Mouse (Mus musculus) thymus, adult 2 months (tissue): ENCODE measurements around the gene Sowahb. TPM values are rescaled to one million over a fixed set of nuclear protein-coding genes. Genes with fewer than 3 reads are reported as not detected.

Source experiments
- DNase-seq: peaks from one replicate; pipeline ENCODE4 v3.0.0; 2021
- H3K27ac ChIP-seq: fragments of 200-500 bp; 2 replicates; pipeline ENCODE4 v1.5.1; 2012; ENCODE audit warnings: low read length, control low read depth; ENCODE audit not compliant: control insufficient read depth, insufficient read depth
- H3K27me3 ChIP-seq: fragments of 200-500 bp; 2 replicates; pipeline ENCODE4 v1.6.1; 2012; ENCODE audit warnings: mild to moderate bottlenecking, low read length, moderate library complexity, mixed read lengths; ENCODE audit not compliant: control insufficient read depth, insufficient read depth
- H3K36me3 ChIP-seq: fragments of 200-500 bp; 2 replicates; pipeline ENCODE4 v1.6.1; 2012; ENCODE audit warnings: mild to moderate bottlenecking, low read length, moderate library complexity; ENCODE audit not compliant: control insufficient read depth, insufficient read depth
- H3K4me1 ChIP-seq: fragments of 200-500 bp; replicated peaks from 2 replicates; pipeline ENCODE4 v1.6.1; 2012; ENCODE audit warnings: low read length; ENCODE audit not compliant: control insufficient read depth, insufficient read depth
- H3K4me3 ChIP-seq: fragments of 200-500 bp; 2 replicates; pipeline ENCODE4 v1.5.1; 2012; ENCODE audit warnings: mild to moderate bottlenecking, low read length, control low read depth, moderate library complexity; ENCODE audit not compliant: control insufficient read depth, insufficient read depth
- CTCF ChIP-seq: fragments of 200-500 bp; IDR thresholded peaks from 2 replicates; pipeline ENCODE4 v1.5.1; 2012; ENCODE audit warnings: mild to moderate bottlenecking, control low read depth, low read length, moderate library complexity, borderline replicate concordance; ENCODE audit not compliant: control insufficient read depth, poor library complexity, insufficient read depth; ENCODE audit errors: extremely low read depth
- POLR2A ChIP-seq: fragments of 200-500 bp; IDR thresholded peaks from 2 replicates; pipeline ENCODE4 v1.6.1; 2012; ENCODE audit warnings: mild to moderate bottlenecking, low read length, control low read depth, moderate library complexity; ENCODE audit not compliant: control insufficient read depth, poor library complexity, insufficient read depth; ENCODE audit errors: extremely low read depth
- WGBS: fragments of 180-500 bp; shearing (Covaris S2); methylation state at CpG from one replicate; pipeline ENCODE4 v1.1.7; 2018; 5-methylcytosine and 5-hydroxymethylcytosine counted together
- polyA plus RNA-seq: library from polyadenylated mRNA; depleted of rRNA; stranded (reverse); fragments of >200 nt; gene quantifications from 2 replicates; pipeline ENCODE4 v1.2.3, GENCODE M21; 2012

Sowahb gene
- polyA plus RNA-seq, 1 experiment, result 0.65 TPM

DNA sequence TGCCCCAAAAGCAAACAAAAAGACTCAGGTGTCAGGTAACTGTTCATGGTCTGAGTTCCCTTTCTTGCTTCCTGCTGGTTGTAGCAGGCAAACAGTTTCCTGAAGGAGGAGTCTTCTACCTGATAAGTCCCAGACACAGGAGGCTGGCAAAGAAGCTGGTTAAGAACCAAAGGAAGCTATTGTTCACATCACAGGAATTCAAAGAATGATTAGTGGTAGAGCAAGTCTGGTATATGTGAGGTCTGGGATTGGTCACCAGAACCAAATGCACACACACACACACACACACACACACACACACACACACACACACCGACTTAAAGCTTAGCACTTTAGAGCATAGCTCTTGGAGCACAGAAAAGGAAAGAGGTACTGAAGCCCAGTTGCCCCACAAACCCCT lies 9.5 kb downstream of the Sowahb start:
- Histone ChIP-seq H3K27ac (no peak overlapping the region), H3K4me3 (no peak overlapping the region), H3K27me3 (no peaks in the 10 kb centered on the region; the same call in 1 of the 2 replicates), H3K36me3 (no peaks in the 10 kb centered on the region), H3K4me1 (no peaks in the 10 kb centered on the region)
- no peak for DNase-seq
- TF ChIP-seq POLR2A, result no peak
- TF ChIP-seq CTCF, result no peak
- WGBS, result 11% methylated on average over 1 of the region's 1 CpGs

DNA sequence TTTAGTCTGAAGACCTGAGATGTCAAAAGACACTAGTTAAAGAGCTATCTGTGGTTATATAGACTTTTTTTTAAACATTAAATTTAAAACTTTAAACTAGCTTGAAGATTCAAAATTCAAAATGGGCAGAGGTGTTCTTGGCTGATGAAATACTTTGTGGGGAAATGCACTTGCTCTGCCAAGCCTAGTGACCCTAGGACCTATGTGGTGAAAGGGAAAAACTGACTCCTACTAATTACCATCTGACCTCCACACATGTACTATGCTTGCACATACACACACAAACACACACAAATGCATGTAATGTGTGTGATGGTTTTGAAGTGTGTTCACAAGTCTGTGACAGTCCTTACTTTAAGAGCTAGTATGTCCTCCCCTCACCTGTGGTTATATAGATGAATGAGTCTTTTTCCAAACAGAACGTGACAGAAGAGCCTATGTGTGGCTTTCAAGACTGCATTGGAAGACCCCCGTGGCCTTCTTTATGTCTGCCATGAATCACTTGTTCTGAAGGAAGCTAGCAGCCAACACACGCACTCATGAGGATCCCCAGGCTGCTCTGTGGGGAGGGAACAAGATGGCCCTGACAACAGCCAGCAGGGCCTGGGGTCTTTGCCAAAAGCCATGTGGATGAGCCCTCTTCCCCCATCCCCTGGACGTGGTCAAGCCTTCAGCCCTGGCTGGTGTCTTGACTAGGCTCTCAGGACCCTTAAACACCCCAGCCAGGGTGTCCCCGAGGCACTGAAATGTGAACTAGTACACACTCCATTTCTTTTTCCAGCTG lies 11.5 kb downstream of the Sowahb start:
- no peak for DNase-seq
- H3K27me3 ChIP-seq, result no peaks in the 10 kb centered on the region

DNA sequence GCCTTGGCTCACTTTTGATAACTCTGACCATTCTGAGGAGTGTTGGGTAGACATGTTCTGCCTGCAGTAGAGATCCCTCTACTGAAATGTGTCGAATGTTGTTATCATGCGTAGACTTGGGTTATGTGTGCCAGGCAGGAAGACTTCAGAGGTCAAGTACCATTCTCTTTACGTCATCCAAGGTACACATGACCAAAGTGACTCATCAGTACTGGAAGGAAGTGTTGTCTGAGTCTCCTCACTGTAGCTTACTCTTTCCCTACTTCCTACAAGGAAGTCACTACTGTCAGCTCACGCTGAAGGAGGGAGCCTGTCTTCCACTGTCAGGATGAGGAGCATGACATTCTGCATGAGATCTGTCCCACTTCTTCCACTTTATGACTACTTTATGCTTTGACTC lies 12.2 kb downstream of the Sowahb start:
- no peaks in the 10 kb centered on the region for H3K27me3 ChIP-seq
- H3K4me1 ChIP-seq, result no peaks in the 10 kb centered on the region
- no peak overlapping the region for H3K4me3 ChIP-seq
- H3K27ac ChIP-seq, result no peak overlapping the region
- H3K36me3 ChIP-seq, result no peaks in the 10 kb centered on the region
- TF ChIP-seq CTCF, result no peak
- TF ChIP-seq POLR2A, result no peak
- DNase-seq, result no peak
- WGBS, result 61% methylated on average over 4 of the region's 4 CpGs

More for the DNA sequence above, 11.5 kb downstream of the Sowahb start:
- no peaks in the 10 kb centered on the region for H3K36me3 ChIP-seq
- H3K27ac ChIP-seq, result no peak overlapping the region
- H3K4me3 ChIP-seq, result no peak overlapping the region
- 87% methylated on average over 5 of the region's 5 CpGs for WGBS
- no peaks in the 10 kb centered on the region for H3K4me1 ChIP-seq
- TF ChIP-seq POLR2A (no peak), CTCF (no peak)

DNA sequence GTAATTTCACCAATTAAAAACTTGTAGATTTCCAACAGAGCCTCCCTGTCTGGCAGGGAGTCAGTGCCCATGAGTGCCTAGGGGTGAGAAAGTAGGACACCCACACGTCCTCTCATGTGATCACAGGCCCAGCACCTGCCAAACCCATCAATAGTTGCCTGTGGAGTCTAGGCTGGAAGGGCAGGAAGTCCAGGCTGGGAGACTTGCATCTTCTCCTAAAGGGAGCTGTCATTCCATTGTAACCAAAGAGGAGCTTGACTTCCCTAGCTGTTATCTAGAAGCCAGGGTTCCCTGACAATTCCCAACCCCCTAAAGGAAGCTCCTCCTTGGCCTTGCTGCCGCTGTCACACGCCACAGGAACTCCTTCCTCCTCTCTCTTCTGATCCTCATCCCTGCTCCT lies 14.0 kb downstream of the Sowahb start:
- H3K27me3 ChIP-seq, result no peaks in the 10 kb centered on the region
- 92% methylated on average over 3 of the region's 3 CpGs for WGBS
- H3K4me3 ChIP-seq, result no peak overlapping the region
- TF ChIP-seq POLR2A (no peak), CTCF (no peak)
- no peaks in the 10 kb centered on the region for H3K36me3 ChIP-seq
- H3K27ac ChIP-seq, result no peak overlapping the region
- H3K4me1 ChIP-seq, result no peaks in the 10 kb centered on the region
- no peak for DNase-seq

DNA sequence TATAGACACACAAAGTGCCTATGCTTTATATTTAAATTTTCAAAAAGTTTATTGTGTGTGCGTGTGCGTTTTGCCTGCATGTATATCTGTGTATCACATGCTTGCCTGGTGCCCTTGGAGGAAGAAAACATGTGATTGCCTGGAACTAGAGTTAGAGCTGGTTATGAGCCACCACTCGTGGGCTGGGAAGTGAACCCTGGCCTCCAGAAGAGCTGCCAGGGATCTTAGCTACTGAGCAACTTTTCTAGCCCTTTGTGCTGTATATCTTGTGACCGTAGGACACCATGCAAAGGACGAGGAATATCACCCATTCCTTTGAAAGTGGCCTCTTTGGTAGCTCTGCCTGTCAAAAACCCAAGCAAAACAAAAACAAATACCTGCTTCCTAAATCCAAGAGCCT lies 14.4 kb downstream of the Sowahb start:
- no peak for TF ChIP-seq CTCF
- no peak for TF ChIP-seq POLR2A
- H3K27ac ChIP-seq, result no peak overlapping the region
- WGBS, result 92% methylated on average over 5 of the region's 5 CpGs
- DNase-seq, result no peak
- H3K4me1 ChIP-seq, result no peaks in the 10 kb centered on the region
- no peak overlapping the region for H3K4me3 ChIP-seq
- H3K27me3 ChIP-seq, result no peaks in the 10 kb centered on the region
- no peaks in the 10 kb centered on the region for H3K36me3 ChIP-seq

DNA sequence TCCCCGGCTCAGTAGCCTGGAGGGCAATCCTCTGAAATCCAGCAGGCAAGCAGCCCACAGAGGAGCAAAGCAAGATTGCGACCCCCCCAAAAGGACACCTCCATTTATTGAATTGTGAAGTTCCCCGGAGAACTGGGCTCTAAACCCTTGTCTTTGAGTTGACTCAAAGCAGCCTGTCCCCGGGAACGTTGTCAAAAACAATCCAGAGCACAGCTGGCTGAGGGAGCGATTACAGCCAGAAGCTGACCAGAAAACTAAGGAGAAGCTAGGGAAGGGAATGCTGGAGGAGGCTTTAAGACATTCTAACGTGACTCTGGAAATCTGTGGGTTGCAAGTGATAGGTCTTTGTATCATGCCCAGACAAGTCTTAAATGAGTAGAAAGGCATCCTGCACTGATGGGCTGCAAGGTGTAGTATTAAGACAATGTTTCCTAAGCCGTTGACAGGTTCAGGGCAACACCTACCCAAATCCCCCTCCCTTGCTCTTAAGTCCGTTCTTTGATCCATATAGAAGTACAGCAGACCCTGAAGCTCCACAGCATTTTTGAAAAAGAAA lies 17.6 kb downstream of the Sowahb start:
- TF ChIP-seq POLR2A, result no peak
- TF ChIP-seq CTCF, result no peak
- 77% methylated on average over 9 of the region's 9 CpGs for WGBS
- no peak for DNase-seq
- Histone ChIP-seq H3K4me1 (no peaks in the 10 kb centered on the region), H3K4me3 (no peak overlapping the region), H3K27me3 (no peaks in the 10 kb centered on the region), H3K36me3 (no peaks in the 10 kb centered on the region), H3K27ac (no peak overlapping the region)
